Mouse (Mus musculus): Measurements from ENCODE around the gene Zfc3h1.

Zfc3h1 gene

GRCm38 (mm10) chr10:115384221-115385017 lies at the start of gene Zfc3h1, which contains the start of gene Thap2:
Zfc3h1 (plus strand) TSS chr10:115384959.
Thap2 (minus strand) TSS chr10:115384443.
- WGBS, result under 1% methylated on average over 65 of the region's 65 CpGs

DNA sequence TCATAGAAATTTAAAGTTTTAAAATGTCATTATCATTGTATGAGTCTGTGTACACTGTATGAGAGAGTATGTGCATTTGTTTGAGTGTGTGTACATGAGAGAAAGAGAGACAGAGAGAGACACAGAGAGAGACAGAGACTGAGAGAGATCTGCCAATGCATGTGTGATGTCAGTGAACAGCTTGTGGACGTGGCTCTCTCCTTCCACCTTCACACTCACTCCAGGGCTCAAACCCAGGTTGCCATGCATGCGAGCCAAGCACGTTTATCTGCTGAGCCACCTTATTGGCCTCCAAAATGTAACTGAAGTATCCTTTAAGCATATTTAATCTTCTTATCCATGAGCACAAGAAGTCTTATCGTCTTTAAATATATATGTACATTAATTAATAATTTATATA lies 47.9 kb upstream of the Zfc3h1 start:
- 90% methylated on average over 4 of the region's 4 CpGs for WGBS

DNA sequence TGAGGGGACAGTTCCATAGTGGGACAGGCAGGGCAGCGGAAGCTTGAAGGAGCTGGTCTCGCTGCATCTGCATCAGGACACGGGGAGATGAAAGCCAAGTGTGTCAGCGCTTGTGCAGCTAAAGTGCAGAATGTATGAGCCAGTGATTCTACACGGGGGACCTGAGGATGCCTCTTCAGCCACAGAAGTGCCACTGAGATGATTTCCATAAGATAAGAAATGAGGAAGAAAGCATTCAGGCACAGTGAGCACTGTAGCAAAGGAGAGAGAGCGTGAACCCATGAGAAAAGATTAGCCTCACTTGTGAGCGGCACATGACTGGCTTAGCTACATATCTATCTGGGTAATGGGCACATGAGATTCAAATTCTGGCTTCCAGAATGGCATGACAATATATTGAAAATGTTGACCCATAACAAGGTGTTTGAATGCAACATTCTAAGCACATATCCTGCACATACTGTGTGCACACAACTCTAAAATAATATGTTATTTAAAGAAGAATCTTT lies 44.9 kb upstream of the Zfc3h1 start:
- WGBS, result 91% methylated on average over 7 of the region's 7 CpGs

- WGBS, result 88% methylated on average over 4 of the region's 4 CpGs
Measured at GRCm38 (mm10) chr10:115342771-115343425, 41.9 kb upstream of the Zfc3h1 start.

DNA sequence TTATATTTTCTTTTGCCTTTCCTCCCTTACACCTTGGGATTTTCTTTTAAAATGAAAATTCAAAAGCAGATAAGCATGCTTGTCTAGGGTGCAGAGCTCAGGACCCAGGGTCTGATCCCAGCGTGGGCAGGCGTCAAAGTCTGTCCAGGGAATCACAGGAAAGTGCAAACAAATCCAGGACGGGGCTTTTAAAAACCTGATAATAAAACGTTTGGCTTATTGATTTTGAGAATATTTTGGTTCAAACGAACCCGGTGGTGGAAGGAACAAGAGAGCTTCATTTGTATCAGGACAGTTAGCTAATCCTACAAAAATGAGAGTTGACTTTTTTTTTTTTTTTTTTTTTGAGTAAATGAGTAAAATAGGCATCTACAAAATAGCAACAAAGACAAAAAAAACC lies 36.6 kb upstream of the Zfc3h1 start:
- whole genome bisulfite sequencing, result 86% methylated on average over 6 of the region's 6 CpGs

DNA sequence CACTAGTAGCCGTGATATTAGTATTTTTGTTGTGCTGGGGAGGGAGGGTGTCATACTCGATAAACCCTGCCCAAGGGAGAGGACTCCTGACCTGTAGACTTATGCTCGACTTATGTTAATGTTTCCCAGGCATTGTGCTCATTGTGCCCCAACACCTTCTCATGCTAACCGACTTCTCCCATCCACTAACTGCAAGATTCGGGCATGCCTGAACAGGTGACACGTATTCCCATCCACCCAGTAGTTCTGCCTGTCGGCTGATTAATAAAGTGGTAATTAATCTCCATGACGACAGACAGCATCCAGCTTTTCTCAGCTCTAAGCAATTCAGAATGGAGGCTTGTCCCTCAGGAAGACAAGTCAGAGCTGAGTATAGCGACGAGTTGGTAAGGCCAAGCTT lies 35.7 kb upstream of the Zfc3h1 start:
- 74% methylated on average over 10 of the region's 10 CpGs for WGBS

DNA sequence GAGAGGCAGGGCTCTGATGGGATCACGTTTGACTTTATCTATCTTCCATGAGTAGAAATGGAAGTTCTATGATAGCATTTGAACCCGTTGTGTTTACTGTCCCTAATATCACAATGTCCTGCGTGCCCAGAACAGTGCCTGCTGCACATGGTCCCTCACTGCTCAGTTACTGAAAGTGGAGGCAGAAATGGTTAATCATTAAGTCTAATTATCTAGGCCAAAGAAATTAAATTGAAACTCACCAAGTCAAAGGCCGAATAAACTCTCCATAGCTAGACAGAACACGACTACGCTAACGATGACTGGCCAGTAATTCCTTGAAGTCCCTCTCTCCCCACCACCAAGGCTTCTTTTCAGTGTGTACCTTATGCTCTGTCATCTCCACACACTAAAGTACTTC lies 35.2 kb upstream of the Zfc3h1 start:
- 83% methylated on average over 7 of the region's 7 CpGs for WGBS

DNA sequence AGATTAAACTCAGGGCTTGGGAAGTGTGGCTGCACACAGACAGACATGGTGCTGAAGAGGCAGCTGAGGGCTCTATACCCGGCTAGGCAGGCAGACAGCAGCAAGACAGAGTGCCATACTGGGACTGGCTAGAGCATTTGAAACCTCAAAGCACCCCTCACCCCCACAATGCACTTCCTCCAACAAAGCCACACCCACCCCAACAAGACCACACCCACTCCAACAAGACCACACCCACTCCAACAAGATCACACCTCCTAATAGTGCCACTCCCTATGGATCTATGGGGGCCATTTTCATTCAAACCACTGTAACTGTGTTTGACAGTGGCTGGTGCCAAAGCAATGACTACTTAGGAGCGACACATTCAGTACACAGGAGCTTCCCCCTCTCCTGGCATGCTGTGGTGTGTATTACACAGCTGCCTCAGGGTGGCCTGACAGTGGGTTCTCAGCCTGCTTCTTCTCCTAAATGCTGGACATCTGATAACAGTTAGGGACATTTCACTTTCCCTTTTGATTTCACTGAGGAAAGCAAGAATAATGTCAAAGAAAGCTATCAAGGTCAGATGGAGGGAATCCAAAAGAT lies 33.9 kb upstream of the Zfc3h1 start:
- WGBS, result 80% methylated on average over 2 of the region's 2 CpGs

GRCm38 (mm10) chr10:115354553-115354952 lies 30.2 kb upstream of the Zfc3h1 start:
- 55% methylated on average over 6 of the region's 6 CpGs for WGBS

GRCm38 (mm10) chr10:115355016-115355415 lies 29.7 kb upstream of the Zfc3h1 start:
- WGBS, result 91% methylated on average over 6 of the region's 6 CpGs

GRCm38 (mm10) chr10:115356106-115356505 lies 28.7 kb upstream of the Zfc3h1 start:
- WGBS, result 86% methylated on average over 6 of the region's 7 CpGs

DNA sequence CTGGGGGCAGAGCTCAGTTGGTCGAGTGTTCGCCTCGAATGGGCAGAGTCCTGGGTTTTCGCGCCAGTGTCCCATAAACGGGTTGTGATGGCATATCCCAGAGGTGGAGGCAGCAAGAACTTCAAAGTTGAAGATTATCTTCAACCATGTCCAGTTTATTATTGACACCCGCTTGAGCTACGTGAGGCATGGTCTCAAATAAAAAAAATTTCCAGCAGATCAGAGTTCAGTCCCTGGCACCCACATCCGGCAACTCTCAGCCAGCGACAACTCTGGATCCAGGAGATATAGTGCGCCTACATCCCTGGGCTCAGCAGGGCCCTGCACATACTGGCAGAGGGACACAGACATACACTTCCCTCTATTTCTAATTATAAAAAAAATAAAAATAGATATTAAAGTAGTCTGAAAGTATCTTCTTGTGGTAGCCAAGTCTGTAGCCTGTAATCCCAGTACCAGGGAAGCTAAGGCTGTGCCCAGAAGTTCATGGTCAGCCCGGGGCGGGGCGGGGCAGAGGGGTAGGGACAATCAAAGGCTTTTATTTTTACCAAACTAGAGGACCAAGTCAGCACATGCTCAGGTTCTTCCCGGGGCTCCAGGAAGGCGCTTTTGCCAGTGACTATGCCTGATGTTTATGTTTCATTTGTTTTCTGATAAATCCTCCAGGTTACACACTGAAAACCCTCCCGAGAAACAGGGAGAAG lies 26.4 kb upstream of the Zfc3h1 start:
- WGBS, result 94% methylated on average over 17 of the region's 17 CpGs

DNA sequence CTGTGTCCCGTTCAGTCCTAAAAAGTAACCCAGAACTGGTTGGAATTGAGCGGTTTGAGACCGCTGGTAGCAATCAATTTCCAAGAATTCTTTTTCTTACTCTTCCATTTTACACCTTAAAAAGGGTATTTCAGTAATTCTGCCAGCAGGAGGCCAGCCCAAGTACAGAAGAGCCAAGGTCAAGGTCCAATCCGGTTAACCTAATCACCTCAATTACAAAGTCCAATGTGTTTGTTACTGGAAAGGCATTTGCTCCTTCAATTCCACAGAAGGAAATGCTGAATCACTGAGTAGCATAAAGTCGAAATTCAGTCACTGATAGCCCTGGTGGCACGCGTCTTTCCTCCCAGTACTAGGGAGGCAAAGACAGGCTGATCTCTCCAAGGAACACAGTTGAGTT lies 25.7 kb upstream of the Zfc3h1 start:
- 93% methylated on average over 7 of the region's 7 CpGs for WGBS

GRCm38 (mm10) chr10:115361840-115362622 lies 22.7 kb upstream of the Zfc3h1 start, which contains the start of gene Tmem19:
Tmem19 (minus strand) TSS chr10:115362501.
- 1% methylated on average over 54 of the region's 58 CpGs for WGBS

- WGBS, result 3% methylated on average over 9 of the region's 9 CpGs
Measured at GRCm38 (mm10) chr10:115362623-115362964, 22.2 kb upstream of the Zfc3h1 start.

GRCm38 (mm10) chr10:115363151-115363550 lies 21.6 kb upstream of the Zfc3h1 start:
- WGBS, result 61% methylated on average over 4 of the region's 4 CpGs

DNA sequence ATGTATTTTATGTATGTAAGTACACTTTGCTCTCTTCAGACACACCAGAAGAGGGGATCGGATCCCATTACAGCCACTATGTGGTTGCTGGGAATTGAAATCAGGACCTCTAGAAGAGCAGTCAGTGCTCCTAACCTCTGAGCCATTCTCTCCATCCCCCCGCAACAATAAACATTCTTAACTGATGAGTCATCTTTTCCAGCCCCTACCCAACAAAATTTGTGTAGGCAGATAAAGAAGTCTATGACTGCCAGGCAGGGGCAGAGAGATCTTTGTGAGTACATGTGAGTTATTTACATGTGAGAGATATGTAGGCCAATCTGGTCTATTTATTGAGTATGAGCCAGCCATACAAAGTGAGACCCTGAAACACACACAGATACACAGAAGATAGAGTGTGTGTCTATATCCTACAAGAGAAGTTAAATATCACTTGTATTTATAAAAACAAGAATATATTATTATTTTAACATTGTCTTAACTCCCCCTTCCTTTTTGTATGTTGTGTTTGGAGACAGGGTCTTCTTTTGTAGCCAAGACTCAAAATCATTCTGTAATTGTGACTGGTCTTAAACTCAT lies 3.2 kb upstream of the Zfc3h1 start:
- 86% methylated on average over 2 of the region's 2 CpGs for WGBS

GRCm38 (mm10) chr10:115382846-115383643 lies 1.7 kb upstream of the Zfc3h1 start:
- 17% methylated on average over 12 of the region's 12 CpGs for WGBS

DNA sequence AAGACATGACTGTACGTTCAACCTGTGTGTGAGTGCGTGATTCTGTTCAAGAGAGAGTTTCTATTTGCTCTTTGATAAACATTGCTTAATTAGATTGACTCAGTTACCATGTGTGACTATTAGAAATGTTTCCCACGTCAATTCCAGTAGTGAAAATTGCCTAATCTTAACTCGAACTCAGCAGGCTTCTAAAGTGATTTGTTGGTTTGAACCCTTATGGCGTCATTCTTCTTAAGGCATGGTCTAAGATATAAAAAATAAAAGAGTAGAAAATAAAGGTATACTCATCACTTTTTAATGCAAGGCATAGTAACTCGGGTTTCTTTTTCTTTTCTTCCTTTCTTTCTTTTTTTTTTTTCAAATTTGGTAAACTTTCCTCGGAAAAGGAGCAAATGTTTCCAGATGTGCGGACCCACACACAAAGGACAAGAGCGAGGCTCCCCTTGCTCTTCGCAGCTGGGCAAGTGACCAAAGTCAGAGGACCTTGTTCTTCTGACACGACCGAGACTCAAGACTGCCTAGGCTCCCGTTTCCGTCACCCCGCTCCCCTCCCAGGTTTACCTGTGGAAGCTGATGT lies 1.0 kb upstream of the Zfc3h1 start:
- 1% methylated on average over 15 of the region's 15 CpGs for WGBS

All from cerebral cortex, adult 2 months (tissue).